Mouse (Mus musculus) lung, postnatal 0 days (tissue): ENCODE measurements around the gene Efl1.
"Not testable (repeated sequence)": the region's sequence is repeated elsewhere in the genome, so short reads cannot be mapped to it uniquely, and the experiment has no call there.

Experiments
- CTCF ChIP-seq: IDR thresholded peaks from 2 replicates; pipeline ENCODE4 v1.5.1; 2016; ENCODE audit warnings: antibody characterized with exemption, mild to moderate bottlenecking
- EP300 ChIP-seq: IDR thresholded peaks from 2 replicates; pipeline ENCODE4 v1.6.1; 2016; ENCODE audit warnings: antibody characterized with exemption, mild to moderate bottlenecking, control low read depth

DNA sequence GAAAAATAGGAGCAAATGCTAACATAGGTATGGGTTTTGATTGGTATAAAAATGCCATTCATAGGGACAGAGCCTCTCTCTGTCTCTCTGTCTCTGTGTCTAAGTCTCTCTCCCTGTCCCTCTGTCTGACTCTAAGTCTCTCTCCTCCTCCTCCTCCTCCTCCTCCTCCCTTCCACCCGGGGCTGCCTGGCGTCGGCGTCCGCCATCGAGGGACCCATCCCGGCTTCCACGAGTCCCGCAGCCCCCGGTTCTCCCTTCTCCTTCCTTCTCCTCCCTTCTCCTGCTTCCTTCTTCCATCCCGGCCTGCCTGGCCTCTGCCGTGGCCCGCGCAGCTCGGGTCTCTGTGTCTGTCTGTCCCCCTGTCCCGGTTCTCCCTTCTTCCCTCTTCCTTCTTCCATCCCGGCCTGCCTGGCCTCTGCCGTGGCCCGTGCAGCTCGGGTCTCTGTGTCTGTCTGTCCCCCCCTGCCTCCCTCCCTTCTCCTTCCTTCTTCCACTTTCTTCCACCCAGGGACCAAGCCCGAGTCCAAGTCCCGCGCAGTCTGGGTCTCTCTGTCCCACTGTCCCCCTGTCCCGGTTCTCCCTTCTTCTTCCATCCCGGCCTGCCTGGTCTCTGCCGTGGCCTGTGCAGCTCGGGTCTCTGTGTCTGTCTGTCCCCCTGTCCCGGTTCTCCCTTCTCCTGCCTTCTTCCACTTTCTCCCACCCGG lies 122.7 kb downstream of the Efl1 start:
- not testable (repeated sequence) for TF ChIP-seq CTCF, EP300
